Mouse (Mus musculus) hindbrain, embryonic 10.5 days (tissue): ENCODE data around the gene Chd6. TPM values are rescaled to one million over a fixed set of nuclear protein-coding genes. Genes with fewer than 3 reads are reported as not detected.

Experiments used
- DNase-seq: peaks from one replicate; pipeline ENCODE4 v3.0.0-alpha.2; 2017; ENCODE audit warnings: low spot score
- H3K27ac ChIP-seq: fragments of 300-500 bp; sonication (generic); 2 replicates; pipeline ENCODE4 v1.5.1; 2016; ENCODE audit warnings: mild to moderate bottlenecking, moderate library complexity
- H3K27me3 ChIP-seq: fragments of 300-500 bp; sonication (generic); 2 replicates; pipeline ENCODE4 v1.6.1; 2016; ENCODE audit warnings: mild to moderate bottlenecking; ENCODE audit not compliant: poor library complexity, insufficient read depth, severe bottlenecking
- H3K36me3 ChIP-seq: fragments of 300-500 bp; sonication (generic); 2 replicates; pipeline ENCODE4 v1.6.1; 2016; ENCODE audit warnings: mild to moderate bottlenecking, moderate library complexity
- H3K4me1 ChIP-seq: fragments of 300-500 bp; sonication (generic); replicated peaks from 2 replicates; pipeline ENCODE4 v1.6.1; 2016; ENCODE audit warnings: mild to moderate bottlenecking
- H3K4me3 ChIP-seq: fragments of 300-500 bp; sonication (generic); 2 replicates; pipeline ENCODE4 v1.5.1; 2016; ENCODE audit warnings: mild to moderate bottlenecking, moderate library complexity
- H3K9me3 ChIP-seq: fragments of 300-500 bp; sonication (generic); 2 replicates; pipeline ENCODE4 v1.6.1; 2016; ENCODE audit warnings: mild to moderate bottlenecking, moderate library complexity
- WGBS: fragments of 180-500 bp; shearing (Covaris S2); methylation state at CpG from one replicate; pipeline ENCODE4 v1.1.7; 2016; 5-methylcytosine and 5-hydroxymethylcytosine counted together
- polyA plus RNA-seq: library from polyadenylated mRNA; unstranded; fragments of >200 nt; fragmentation: Nextera tagmentation; extraction: Ambion mirVana; gene quantifications from 2 replicates; pipeline ENCODE4 v1.2.1, GENCODE M21; 2016

The Chd6 gene
- polyA plus RNA-seq, 1 experiment from 2014 or later, result 29.5 TPM

- H3K4me1 ChIP-seq, result no peaks in the 10 kb centered on the region
- H3K9me3 ChIP-seq, result no peaks in the 10 kb centered on the region
- H3K4me3 ChIP-seq, result no peak overlapping the region
- DNase-seq, result no peak
- H3K27me3 ChIP-seq, result no peaks in the 10 kb centered on the region
- peaks cover 54% of the 10 kb centered on the region for H3K36me3 ChIP-seq
- 88% methylated on average over 2 of the region's 2 CpGs for WGBS
- no peak overlapping the region for H3K27ac ChIP-seq
These were observed 55.1 kb downstream of the Chd6 start for GRCm38 (mm10) chr2:161053765-161054164.

GRCm38 (mm10) chr2:161052175-161052574 lies 56.7 kb downstream of the Chd6 start:
- Histone ChIP-seq H3K4me3 (no peak overlapping the region), H3K27ac (no peak overlapping the region), H3K4me1 (no peaks in the 10 kb centered on the region), H3K27me3 (no peaks in the 10 kb centered on the region), H3K9me3 (no peaks in the 10 kb centered on the region), H3K36me3 (peaks cover 60% of the 10 kb centered on the region)
- WGBS, result 98% methylated on average over 5 of the region's 5 CpGs
- no peak for DNase-seq

GRCm38 (mm10) chr2:161049426-161049825 lies 59.4 kb downstream of the Chd6 start:
- 88% methylated on average over 6 of the region's 6 CpGs for WGBS
- no peak overlapping the region for H3K27ac ChIP-seq
- H3K36me3 ChIP-seq, result peaks cover 75% of the 10 kb centered on the region
- no peaks in the 10 kb centered on the region for H3K4me1 ChIP-seq
- H3K4me3 ChIP-seq, result no peak overlapping the region
- H3K27me3 ChIP-seq, result no peaks in the 10 kb centered on the region
- H3K9me3 ChIP-seq, result no peaks in the 10 kb centered on the region
- no peak for DNase-seq

- no peaks in the 10 kb centered on the region for H3K4me1 ChIP-seq
- DNase-seq, result no peak
- H3K4me3 ChIP-seq, result no peak overlapping the region
- no peaks in the 10 kb centered on the region for H3K27me3 ChIP-seq
- peaks cover 75% of the 10 kb centered on the region for H3K36me3 ChIP-seq
- whole genome bisulfite sequencing, result 94% methylated on average over 8 of the region's 8 CpGs
- no peaks in the 10 kb centered on the region for H3K9me3 ChIP-seq
- H3K27ac ChIP-seq, result no peak overlapping the region
These were observed 64.2 kb downstream of the Chd6 start for GRCm38 (mm10) chr2:161044492-161045201.

- Histone ChIP-seq H3K36me3 (peaks cover 85% of the 10 kb centered on the region), H3K27me3 (no peaks in the 10 kb centered on the region), H3K27ac (no peak overlapping the region), H3K4me3 (no peak overlapping the region), H3K9me3 (no peaks in the 10 kb centered on the region), H3K4me1 (no peaks in the 10 kb centered on the region)
- no peak for DNase-seq
- WGBS, result 66% methylated on average over 3 of the region's 3 CpGs
These were observed 66.0 kb downstream of the Chd6 start for GRCm38 (mm10) chr2:161042874-161043273.

DNA sequence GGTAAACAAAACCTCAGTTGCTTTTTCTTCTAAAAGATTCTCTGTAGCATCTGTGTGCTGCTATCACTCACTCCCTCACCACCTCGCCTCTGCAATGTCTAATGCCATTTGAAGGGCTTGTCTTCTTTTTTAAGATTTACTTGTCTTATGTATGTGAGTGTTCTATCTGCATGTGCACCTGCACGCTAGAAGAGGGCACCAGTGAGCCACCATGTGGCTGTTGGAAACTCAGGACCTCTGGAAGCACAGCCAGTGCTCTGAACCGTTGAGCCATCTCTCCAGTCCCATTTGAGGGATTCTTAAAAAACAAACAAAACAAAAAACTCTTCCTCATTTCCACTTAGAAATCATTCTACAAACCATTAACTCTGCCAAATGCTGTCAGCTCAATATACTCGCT lies 68.1 kb downstream of the Chd6 start:
- Histone ChIP-seq H3K27me3 (no peaks in the 10 kb centered on the region), H3K27ac (no peak overlapping the region), H3K36me3 (peaks cover 86% of the 10 kb centered on the region), H3K4me3 (no peak overlapping the region), H3K4me1 (no peaks in the 10 kb centered on the region), H3K9me3 (no peaks in the 10 kb centered on the region)
- 88% methylated on average over 4 of the region's 4 CpGs for WGBS
- no peak for DNase-seq

DNA sequence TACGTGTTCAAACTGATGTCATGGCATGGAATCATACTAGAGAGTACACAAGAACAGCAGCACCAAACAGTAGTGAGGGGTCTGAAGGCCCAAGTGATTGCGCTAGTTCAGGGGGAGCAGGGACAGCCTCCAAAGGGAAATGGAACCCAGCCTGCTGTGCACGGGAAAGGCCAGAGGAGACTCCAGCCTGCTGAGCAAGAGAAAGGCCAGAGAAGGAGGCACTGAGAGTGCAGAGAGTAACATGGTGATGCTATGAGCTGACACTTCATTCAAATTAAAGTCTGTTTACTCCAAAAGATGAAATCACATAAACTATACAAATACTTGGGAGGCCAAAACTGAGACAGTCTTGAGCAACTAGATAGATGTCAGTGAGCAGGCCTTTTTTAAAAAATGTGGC lies 71.1 kb downstream of the Chd6 start:
- H3K27me3 ChIP-seq, result no peaks in the 10 kb centered on the region
- no peak overlapping the region for H3K4me3 ChIP-seq
- 90% methylated on average over 3 of the region's 3 CpGs for WGBS
- H3K36me3 ChIP-seq, result peaks cover 89% of the 10 kb centered on the region
- no peaks in the 10 kb centered on the region for H3K9me3 ChIP-seq
- no peak overlapping the region for H3K27ac ChIP-seq
- DNase-seq, result no peak
- H3K4me1 ChIP-seq, result no peaks in the 10 kb centered on the region

DNA sequence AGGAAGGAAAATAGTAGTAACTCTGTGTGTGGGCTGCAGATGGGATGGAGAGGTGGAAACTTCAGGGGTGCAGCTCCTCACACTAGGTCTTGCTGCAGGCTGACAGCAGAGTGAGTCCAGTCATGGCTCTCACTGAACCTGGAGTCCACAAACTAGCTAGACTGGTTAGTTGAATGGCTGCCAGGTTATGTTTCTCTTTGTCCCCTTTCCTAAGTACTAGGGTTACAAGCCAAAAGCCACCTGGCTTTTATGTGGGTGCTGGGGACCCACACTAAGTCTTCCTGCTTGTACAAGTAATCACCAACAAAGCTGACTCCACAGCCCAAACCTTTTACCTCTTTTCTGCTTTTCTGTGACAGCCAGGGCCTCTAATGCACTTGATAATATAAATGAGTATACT lies 75.7 kb downstream of the Chd6 start:
- H3K27me3 ChIP-seq, result no peaks in the 10 kb centered on the region
- DNase-seq, result no peak
- peaks cover 83% of the 10 kb centered on the region for H3K36me3 ChIP-seq

GRCm38 (mm10) chr2:161032394-161032793 lies 76.5 kb downstream of the Chd6 start:
- WGBS, result 91% methylated on average over 7 of the region's 7 CpGs
- no peak overlapping the region for H3K4me3 ChIP-seq
- H3K9me3 ChIP-seq, result no peaks in the 10 kb centered on the region
- no peaks in the 10 kb centered on the region for H3K4me1 ChIP-seq
- no peak for DNase-seq
- no peaks in the 10 kb centered on the region for H3K27me3 ChIP-seq
- no peak overlapping the region for H3K27ac ChIP-seq
- peaks cover 83% of the 10 kb centered on the region for H3K36me3 ChIP-seq

More for the DNA sequence above, 75.7 kb downstream of the Chd6 start:
- Histone ChIP-seq H3K27ac (no peak overlapping the region), H3K9me3 (no peaks in the 10 kb centered on the region), H3K4me3 (no peak overlapping the region), H3K4me1 (no peaks in the 10 kb centered on the region)

GRCm38 (mm10) chr2:161024606-161025005 lies 84.3 kb downstream of the Chd6 start:
- 98% methylated on average over 1 of the region's 1 CpGs for WGBS
- Histone ChIP-seq H3K9me3 (no peaks in the 10 kb centered on the region), H3K27ac (no peak overlapping the region), H3K4me3 (no peak overlapping the region), H3K36me3 (peaks cover 99% of the 10 kb centered on the region), H3K4me1 (no peaks in the 10 kb centered on the region), H3K27me3 (no peaks in the 10 kb centered on the region)
- no peak for DNase-seq

DNA sequence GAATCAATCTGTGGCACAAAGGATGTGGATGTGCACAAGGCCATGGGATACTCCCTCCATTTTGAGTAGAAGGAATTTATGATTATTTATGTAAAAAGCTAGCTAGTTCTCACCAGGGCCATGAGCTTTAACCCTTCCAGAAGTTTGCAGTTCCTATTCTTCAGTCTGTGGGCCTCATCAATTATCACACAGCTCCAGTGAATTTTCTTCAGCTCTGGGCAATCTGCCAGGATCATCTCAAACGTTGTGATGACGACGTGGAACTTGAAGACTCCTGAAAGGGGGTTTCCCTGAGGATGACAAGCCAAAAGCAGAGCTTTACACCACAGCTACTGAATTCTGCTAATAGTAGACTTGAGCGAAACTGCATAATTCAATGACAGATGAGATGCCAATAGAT lies 91.0 kb downstream of the Chd6 start:
- H3K27ac ChIP-seq, result no peak overlapping the region
- peaks cover 99% of the 10 kb centered on the region for H3K36me3 ChIP-seq
- no peak for DNase-seq
- H3K9me3 ChIP-seq, result no peaks in the 10 kb centered on the region
- 90% methylated on average over 4 of the region's 4 CpGs for WGBS
- H3K4me3 ChIP-seq, result no peak overlapping the region
- no peaks in the 10 kb centered on the region for H3K27me3 ChIP-seq
- no peaks in the 10 kb centered on the region for H3K4me1 ChIP-seq

- H3K4me1 ChIP-seq, result no peaks in the 10 kb centered on the region
- DNase-seq, result no peak
- no peak overlapping the region for H3K4me3 ChIP-seq
- whole genome bisulfite sequencing, result 94% methylated on average over 16 of the region's 16 CpGs
- H3K9me3 ChIP-seq, result no peaks in the 10 kb centered on the region
- H3K27ac ChIP-seq, result no peak overlapping the region
- peaks cover 100% of the 10 kb centered on the region for H3K36me3 ChIP-seq
- H3K27me3 ChIP-seq, result no peaks in the 10 kb centered on the region
These were observed 96.2 kb downstream of the Chd6 start for GRCm38 (mm10) chr2:161012577-161013251.

- Histone ChIP-seq H3K4me3 (no peak overlapping the region), H3K36me3 (peaks cover 76% of the 10 kb centered on the region), H3K9me3 (no peaks in the 10 kb centered on the region), H3K27me3 (no peaks in the 10 kb centered on the region), H3K4me1 (no peaks in the 10 kb centered on the region), H3K27ac (no peak overlapping the region)
- 82% methylated on average over 3 of the region's 3 CpGs for WGBS
- no peak for DNase-seq
These were observed 104.5 kb downstream of the Chd6 start for GRCm38 (mm10) chr2:161004338-161004737.
